Mouse (Mus musculus): ENCODE results near the gene Eif4e. TPM values are rescaled to one million over a fixed set of nuclear protein-coding genes. Genes with fewer than 3 reads are reported as not detected.

Gene Eif4e
- polyA plus RNA-seq, 1 experiment from 2014 or later, result 347 TPM

- in situ Hi-C loops (cut with MboI; ENCODE audit: low pct_unique_long_range_greater_than_20kb), result no loop called here
- no peak for TF ChIP-seq CTCF (IDR thresholded peaks at IDR 0.05)
- ATAC-seq, result no peak
- H3K27me3 ChIP-seq, result no peaks in the 10 kb centered on the region
- CTCF ChIA-PET, result interaction anchor here (0.8 to 2.3 kb wide), 5 partner anchors 9 to 60 kb away, joined by 3 to 13 read pairs (median 5); partner anchors contain the start of gene Eif4e
- no peak for DNase-seq (ENCODE audit: low read depth, low spot score)
- POLR2A ChIA-PET, result interaction anchor here (0.6 to 1.0 kb wide), 3 partner anchors 9 to 52 kb away, joined by 3 to 4 read pairs (median 3); no protein-coding TSS in a partner anchor
Observed at GRCm38 (mm10) chr3:138515656-138516370, 10.2 kb upstream of the Eif4e start.

DNA sequence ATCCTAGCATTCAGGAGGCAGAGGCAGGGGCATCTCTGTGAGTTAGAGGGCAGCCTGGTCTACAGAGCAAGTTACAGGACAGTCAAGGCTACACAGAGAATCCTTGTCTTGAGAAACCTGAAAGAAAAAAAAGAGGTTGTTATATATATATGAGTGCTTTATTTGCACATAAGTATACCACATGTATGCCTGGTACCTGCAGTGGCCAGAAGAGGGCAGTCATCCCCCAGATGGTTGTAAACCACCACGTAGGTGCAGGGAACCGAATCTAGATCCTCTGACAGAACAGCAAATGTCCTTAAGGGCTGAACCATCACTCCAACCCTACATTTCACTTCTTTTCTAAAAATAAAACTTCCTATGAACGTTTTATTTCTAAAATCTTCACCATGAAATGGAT is 8.1 kb upstream of the Eif4e start:
- CTCF ChIA-PET, result no interaction called here
- no peaks in the 10 kb centered on the region for H3K27me3 ChIP-seq
- no peak for ATAC-seq
- TF ChIP-seq CTCF (IDR thresholded peaks at IDR 0.05), result no peak
- in situ Hi-C loops (cut with MboI; ENCODE audit: low pct_unique_long_range_greater_than_20kb), result no loop called here
- POLR2A ChIA-PET, result no interaction called here
- DNase-seq (ENCODE audit: low read depth, low spot score), result no peak

DNA sequence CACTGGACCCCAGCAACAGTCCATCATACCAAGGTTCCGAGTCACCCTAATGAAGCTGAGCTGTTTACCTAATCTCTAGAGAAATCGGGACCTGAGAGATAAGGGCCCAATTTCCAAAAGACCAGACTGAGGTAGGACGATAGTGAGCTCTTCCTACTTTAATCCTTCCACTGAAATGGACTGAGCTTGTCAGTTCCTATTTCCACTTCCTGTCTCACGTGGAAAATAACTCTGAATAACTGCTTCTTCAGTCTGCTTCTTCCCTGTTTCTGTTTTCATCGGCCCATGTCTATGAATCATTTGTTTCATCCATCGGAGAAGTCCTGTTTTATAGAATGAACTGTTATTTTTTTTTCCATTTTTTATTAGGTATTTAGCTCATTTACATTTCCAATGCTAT is 6.8 kb upstream of the Eif4e start:
- ATAC-seq, result no peak
- TF ChIP-seq CTCF (IDR thresholded peaks at IDR 0.05), result no peak
- ChIA-PET CTCF (interaction anchor here (1.1 kb wide), 1 partner anchor 28 kb away, joined by 3 read pairs; no protein-coding TSS in a partner anchor), POLR2A (no interaction called here)
- DNase-seq (ENCODE audit: low read depth, low spot score), result no peak
- no peaks in the 10 kb centered on the region for H3K27me3 ChIP-seq
- in situ Hi-C loops (cut with MboI; ENCODE audit: low pct_unique_long_range_greater_than_20kb), result no loop called here

GRCm38 (mm10) chr3:138523956-138524355 is 2.0 kb upstream of the Eif4e start:
- no peak for TF ChIP-seq CTCF (IDR thresholded peaks at IDR 0.05)
- CTCF ChIA-PET, result interaction anchor here (1.0 to 2.6 kb wide), 2 partner anchors 17 to 19 kb away, joined by 3 to 20 read pairs; no protein-coding TSS in a partner anchor
- H3K27me3 ChIP-seq, result no peaks in the 10 kb centered on the region
- DNase-seq (ENCODE audit: low read depth, low spot score) (no peak), ATAC-seq (no peak)
- POLR2A ChIA-PET, result no interaction called here
- in situ Hi-C loops (cut with MboI; ENCODE audit: low pct_unique_long_range_greater_than_20kb), result no loop called here

GRCm38 (mm10) chr3:138525494-138525893 is 485 bp upstream of the Eif4e start:
- POLR2A ChIA-PET, result interaction anchor here (0.5 to 1.2 kb wide), 4 partner anchors 10 to 105 kb away, joined by 3 to 6 read pairs (median 5); partner anchors contain the start of gene Metap1
- no peaks in the 10 kb centered on the region for H3K27me3 ChIP-seq
- ATAC-seq (no peak), DNase-seq (ENCODE audit: low read depth, low spot score) (no peak)
- CTCF ChIA-PET, result interaction anchor here (0.9 to 2.6 kb wide), 7 partner anchors 10 to 44 kb away, joined by 4 to 20 read pairs (median 5); no protein-coding TSS in a partner anchor
- no peak for TF ChIP-seq CTCF (IDR thresholded peaks at IDR 0.05)
- in situ Hi-C loops (cut with MboI; ENCODE audit: low pct_unique_long_range_greater_than_20kb), result no loop called here

- ChIA-PET CTCF (interaction anchor here (0.7 to 1.9 kb wide), 2 partner anchors 11 to 69 kb away, joined by 5 to 6 read pairs; no protein-coding TSS in a partner anchor), POLR2A (interaction anchor here (0.6 to 1.2 kb wide), 11 partner anchors 16 to 603 kb away, joined by 3 to 14 read pairs (median 4); partner anchors contain the start of gene Metap1)
- in situ Hi-C loops (cut with MboI; ENCODE audit: low pct_unique_long_range_greater_than_20kb), result no loop called here
- peak; percentile 99 for DNase-seq (ENCODE audit: low read depth, low spot score)
- peak; percentile 82 for ATAC-seq
- no peaks in the 10 kb centered on the region for H3K27me3 ChIP-seq
- no peak for TF ChIP-seq CTCF (IDR thresholded peaks at IDR 0.05)
Observed at GRCm38 (mm10) chr3:138526916-138527666, 1.1 kb downstream of the Eif4e start.

GRCm38 (mm10) chr3:138527667-138528231 is 1.8 kb downstream of the Eif4e start:
- DNase-seq (ENCODE audit: low read depth, low spot score) (no peak), ATAC-seq (peak; percentile 62)
- POLR2A ChIA-PET, result interaction anchor here (0.7 to 2.3 kb wide), 3 partner anchors 13 to 125 kb away, joined by 4 to 14 read pairs (median 7); no protein-coding TSS in a partner anchor
- no peaks in the 10 kb centered on the region for H3K27me3 ChIP-seq
- no peak for TF ChIP-seq CTCF (IDR thresholded peaks at IDR 0.05)
- in situ Hi-C loops (cut with MboI; ENCODE audit: low pct_unique_long_range_greater_than_20kb), result no loop called here
- CTCF ChIA-PET, result interaction anchor here (1.8 kb wide), 1 partner anchor 14 kb away, joined by 4 read pairs; no protein-coding TSS in a partner anchor

GRCm38 (mm10) chr3:138528265-138528664 is 2.3 kb downstream of the Eif4e start:
- TF ChIP-seq CTCF (IDR thresholded peaks at IDR 0.05), result no peak
- in situ Hi-C loops (cut with MboI; ENCODE audit: low pct_unique_long_range_greater_than_20kb), result no loop called here
- ChIA-PET POLR2A (interaction anchor here (0.6 to 2.3 kb wide), 3 partner anchors 12 to 46 kb away, joined by 3 to 14 read pairs (median 4); no protein-coding TSS in a partner anchor), CTCF (interaction anchor here (1.4 to 1.8 kb wide), 2 partner anchors 14 to 45 kb away, joined by 3 to 4 read pairs; no protein-coding TSS in a partner anchor)
- no peak for DNase-seq (ENCODE audit: low read depth, low spot score)
- no peak for ATAC-seq
- no peaks in the 10 kb centered on the region for H3K27me3 ChIP-seq

- no peak for ATAC-seq
Observed at GRCm38 (mm10) chr3:138530578-138531478, 4.8 kb downstream of the Eif4e start.

More at GRCm38 (mm10) chr3:138530578-138531478, 4.8 kb downstream of the Eif4e start:
- H3K27me3 ChIP-seq, result no peaks in the 10 kb centered on the region
- DNase-seq (ENCODE audit: low read depth, low spot score), result no peak
- ChIA-PET CTCF (interaction anchor here (0.6 to 2.3 kb wide), 3 partner anchors 9 to 15 kb away, joined by 3 to 9 read pairs (median 8); no protein-coding TSS in a partner anchor), POLR2A (interaction anchor here (0.6 kb wide), 1 partner anchor 13 kb away, joined by 3 read pairs; no protein-coding TSS in a partner anchor)
- in situ Hi-C loops (cut with MboI; ENCODE audit: low pct_unique_long_range_greater_than_20kb), result no loop called here
- TF ChIP-seq CTCF (IDR thresholded peaks at IDR 0.05), result no peak

Measured in Patski (cell line).